Mouse (Mus musculus) cerebellum, adult 2 months (tissue): ENCODE data around the gene Pdzd4.

ENCODE experiments used
- CTCF ChIP-seq: fragments of 200-500 bp; IDR thresholded peaks from 2 replicates; pipeline ENCODE4 v1.5.1; 2011; ENCODE audit warnings: low read depth, mild to moderate bottlenecking, control low read depth, low read length, moderate library complexity, borderline replicate concordance; ENCODE audit not compliant: insufficient read depth
- POLR2A ChIP-seq: fragments of 200-500 bp; IDR thresholded peaks from 2 replicates; pipeline ENCODE4 v1.6.1; 2011; ENCODE audit warnings: low read length, control low read depth, borderline replicate concordance; ENCODE audit not compliant: insufficient read depth

- TF ChIP-seq CTCF (no peak), POLR2A (no peak)
These were observed 47.2 kb upstream of the Pdzd4 start for GRCm38 (mm10) chrX:73871956-73872355.
